Mouse (Mus musculus) gastrocnemius, postnatal 10 days (tissue): ENCODE measurements around the gene Shroom2. TPM values are rescaled to one million over a fixed set of nuclear protein-coding genes. Genes with fewer than 3 reads are reported as not detected.
A peak's percentile ranks its signal among the peaks of the same experiment; 100 is the strongest.

Experiments
- DNase-seq: peaks from one replicate; pipeline ENCODE4 v3.0.0; 2021; ENCODE audit warnings: mixed read lengths
- total RNA-seq, 2 experiments: library from RNA; stranded (reverse); gene quantifications; 2 replicates each; pipeline ENCODE4 v1.2.3; 2021

Gene Shroom2
- total RNA-seq, 2 experiments from 2014 or later = 4.9 to 6.1 TPM

DNA sequence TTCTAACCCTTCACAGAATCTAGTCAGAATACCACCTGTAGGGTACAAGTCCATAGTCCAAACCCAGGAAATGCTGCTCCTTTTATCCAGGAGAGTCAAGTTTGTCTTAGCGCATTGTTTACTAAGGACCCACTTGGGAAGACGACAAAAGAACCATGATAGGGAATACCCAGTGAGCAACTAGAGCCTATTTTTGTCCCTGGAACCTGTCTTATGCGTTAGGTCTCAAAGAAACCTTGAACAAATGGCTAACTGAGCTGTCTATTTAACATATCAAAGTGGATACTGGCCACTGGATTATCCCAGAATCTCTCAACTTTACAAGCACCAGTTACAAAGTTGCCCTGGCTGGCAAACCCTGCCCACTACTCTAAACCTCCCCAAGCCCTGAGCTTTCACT lies 67.6 kb downstream of the Shroom2 start:
- DNase-seq = no peak

DNA sequence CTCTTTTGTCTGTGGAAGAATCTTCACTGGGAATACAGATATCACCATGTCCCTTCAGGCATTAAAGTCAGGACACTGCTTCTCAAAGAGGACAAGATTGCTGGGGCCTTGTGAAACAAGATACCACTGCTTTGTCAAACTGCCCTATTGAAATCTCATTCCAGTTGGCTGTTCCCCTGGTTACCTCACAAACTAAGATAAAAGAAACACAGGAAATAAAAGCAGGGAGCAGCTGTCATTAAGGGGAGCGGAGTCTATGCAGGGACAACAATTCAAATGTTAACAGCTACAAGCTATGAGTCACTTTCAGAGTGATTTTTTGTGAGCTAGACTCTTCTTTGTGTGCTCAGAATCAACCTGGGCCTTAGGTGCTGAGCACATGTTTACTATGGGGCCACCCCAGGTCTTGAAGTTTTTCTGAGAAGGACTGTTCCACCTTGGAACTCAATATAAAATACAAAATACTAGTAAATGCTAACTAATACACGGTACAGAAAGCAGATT lies 78.4 kb downstream of the Shroom2 start:
- DNase-seq = no peak

DNA sequence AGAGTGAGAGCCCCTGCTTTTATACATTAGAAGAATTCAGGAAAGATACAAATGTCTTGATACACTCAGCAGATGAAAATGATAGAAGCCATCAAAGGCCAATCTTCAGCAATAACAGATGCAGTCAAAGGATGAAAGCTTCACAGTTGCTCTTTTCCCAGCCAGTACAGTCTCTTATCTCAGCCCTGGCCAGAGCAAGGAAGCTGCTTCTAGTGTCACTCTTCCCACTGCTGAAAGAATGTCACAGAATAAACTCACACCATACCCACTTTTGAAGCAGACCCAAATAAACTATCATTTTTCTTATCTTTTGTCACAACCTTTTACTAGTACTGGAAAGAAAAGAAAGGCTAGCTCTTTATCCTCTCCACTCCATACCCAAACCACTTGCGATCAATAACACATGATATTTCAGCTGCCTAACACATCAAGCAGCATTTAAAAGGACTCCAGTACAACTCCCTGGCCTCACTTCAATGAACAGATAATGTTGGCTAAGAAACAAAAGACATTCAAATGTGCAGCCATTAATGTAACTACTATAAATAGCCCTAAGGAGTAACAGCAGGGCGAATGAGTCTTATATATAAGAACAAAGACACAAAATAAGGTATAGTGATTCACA lies 90.0 kb downstream of the Shroom2 start:
- DNase-seq = no peak

DNA sequence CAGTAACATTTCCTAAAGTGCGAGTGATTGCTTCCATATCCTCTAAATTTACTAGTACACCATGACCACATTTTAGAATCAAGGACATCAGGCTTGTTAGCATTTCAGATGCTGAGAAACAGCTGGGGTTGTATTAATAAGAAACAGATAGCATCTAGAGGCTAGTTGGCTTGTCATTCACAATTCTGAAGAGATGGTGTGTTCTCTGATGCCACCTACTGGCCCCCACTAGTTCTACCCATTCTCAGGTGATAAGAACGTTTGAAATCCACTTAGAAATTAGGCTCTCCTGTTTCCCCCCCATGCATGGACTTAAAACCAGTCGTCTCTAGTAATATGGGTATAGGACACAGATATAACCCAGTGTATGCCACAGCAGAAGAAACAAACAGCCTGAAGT lies 92.9 kb downstream of the Shroom2 start:
- DNase-seq = no peak

DNA sequence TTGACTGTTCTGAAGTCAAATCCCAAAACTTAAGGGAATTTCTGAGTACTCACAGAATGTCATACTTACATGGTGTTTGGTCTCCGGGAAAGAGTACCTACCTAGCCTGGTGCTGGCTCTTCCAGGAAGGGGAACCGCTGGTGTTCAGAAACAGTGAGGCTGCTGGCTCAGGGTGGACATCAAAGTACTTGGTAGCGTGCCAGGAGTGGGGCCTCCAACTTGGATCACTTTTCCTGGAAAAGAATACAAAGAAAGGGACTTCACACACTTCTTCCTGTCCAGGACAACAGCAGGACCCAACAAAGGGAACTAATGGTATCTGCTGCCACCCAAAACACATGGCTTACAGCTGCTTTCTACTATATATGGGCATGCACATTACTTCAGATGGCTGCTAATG lies 95.8 kb downstream of the Shroom2 start:
- DNase-seq = no peak

DNA sequence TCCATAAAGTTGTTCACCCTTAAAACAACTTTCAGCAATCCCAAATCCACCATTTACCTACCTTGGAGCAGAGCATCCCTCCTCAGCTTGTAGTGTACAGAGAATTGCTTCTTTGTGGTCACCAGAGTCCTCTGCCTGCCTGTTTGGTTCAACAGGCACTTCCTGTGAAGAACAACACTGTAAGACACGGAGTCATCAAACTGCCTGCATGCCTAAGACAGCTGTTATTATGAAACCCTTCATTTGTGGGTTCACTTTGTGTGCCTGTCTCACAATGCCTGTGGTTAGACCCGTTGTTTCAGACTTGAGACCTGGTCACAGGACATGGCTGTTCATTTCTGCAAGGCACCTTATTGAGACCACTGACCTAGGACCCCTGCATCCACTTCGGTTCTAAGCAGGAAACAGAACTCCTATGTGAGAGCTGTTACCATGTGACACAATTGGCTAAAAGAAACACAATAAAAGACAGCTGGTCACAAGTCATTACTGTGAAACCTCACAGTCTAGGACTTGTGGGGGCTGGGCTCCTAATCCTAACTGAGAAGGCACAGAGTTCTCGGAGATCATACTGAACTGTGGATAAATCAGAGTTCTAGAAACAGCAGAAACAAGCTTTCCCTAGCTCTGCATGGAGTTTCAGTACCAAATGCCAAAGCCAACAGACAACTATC lies 111.8 kb downstream of the Shroom2 start:
- no peak for DNase-seq

DNA sequence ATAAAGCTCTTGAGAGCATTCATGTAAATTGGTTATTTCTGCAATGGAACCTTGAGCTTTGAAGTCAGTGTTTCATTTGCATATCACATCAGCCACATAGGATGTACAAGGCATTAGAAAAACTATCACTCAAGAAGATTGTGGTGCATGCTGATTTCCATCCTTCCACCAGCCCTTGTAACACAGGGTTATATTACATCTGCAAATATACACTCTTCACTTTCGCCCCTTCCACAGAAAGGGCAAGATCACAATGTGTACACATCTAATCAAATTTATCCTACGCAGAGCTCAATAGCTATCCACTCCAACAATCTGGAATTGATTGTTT lies 112.7 kb downstream of the Shroom2 start:
- DNase-seq = no peak

DNA sequence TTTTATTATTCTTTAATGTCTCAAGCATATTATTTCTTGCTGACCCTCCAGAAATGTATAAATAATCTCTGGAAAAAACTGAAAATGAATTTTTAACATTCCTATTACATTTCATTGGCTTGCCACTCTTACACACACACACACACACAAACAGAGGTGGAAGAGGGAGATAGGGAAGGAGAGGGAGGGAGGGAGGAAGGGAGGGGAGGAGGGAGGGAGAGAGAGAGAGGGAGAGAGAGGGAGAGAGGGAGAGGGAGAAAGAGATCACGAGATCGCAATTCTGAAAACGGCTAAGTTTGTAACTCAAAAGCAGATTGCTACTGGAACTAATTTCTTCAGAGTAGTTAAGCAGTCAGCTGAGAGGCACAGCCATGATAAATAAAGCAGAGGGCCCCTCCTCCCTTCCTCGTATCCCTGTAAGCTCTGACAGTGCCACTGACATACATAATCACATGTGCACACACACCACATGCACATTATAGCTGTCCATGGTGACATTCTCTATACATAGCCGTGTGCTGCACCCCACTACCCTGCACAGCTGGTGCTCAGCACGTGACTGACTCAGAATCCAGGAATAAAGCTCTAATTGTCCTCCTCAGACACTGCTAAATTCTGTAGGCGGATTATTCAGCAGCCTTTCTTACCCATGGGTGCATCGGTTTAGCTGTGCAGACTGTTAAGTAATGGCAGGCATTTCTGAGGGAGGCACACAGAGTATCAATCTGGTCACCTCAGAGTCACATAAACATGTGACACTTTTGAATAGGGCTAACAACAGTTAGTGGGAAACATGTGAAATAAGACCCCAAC lies 113.3 kb downstream of the Shroom2 start:
- DNase-seq = no peak

DNA sequence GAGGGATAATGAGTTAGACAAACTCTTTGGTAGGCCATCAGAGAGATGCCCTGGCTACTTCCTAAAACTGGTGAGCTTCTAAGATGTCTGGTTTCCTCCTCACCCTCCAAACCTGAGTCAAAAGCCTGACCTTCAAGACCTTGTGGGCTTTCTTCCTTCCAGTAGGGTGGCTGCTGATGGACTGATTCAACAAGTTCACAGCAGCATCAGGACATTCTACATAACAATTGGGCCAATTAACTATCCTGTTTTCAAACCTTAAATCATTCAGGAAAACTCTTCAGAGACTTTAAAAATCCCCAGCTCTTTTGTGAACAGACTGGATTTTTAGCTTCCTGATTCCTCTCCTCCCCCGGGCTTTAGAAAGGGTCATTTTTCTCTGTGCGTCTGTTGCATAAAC lies 116.6 kb downstream of the Shroom2 start:
- no peak for DNase-seq

DNA sequence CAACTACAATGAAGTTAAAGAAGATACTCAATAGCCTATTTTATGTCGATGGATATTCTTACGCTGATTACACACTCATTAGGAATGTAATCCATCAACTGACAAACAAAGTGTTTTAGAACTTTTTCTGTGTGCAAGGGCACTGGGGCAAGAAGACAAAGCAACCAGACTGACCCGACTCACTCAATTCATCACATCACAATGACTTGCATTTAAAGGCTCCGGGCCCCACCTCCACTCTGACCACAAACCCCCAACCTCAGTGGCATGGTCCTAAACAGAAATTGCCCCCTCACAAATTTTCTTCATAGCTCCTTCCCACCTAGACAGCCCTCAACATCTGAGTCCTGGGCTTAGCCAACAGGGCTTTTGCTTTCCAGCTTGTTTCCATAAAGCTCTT lies 124.4 kb downstream of the Shroom2 start:
- DNase-seq = no peak

DNA sequence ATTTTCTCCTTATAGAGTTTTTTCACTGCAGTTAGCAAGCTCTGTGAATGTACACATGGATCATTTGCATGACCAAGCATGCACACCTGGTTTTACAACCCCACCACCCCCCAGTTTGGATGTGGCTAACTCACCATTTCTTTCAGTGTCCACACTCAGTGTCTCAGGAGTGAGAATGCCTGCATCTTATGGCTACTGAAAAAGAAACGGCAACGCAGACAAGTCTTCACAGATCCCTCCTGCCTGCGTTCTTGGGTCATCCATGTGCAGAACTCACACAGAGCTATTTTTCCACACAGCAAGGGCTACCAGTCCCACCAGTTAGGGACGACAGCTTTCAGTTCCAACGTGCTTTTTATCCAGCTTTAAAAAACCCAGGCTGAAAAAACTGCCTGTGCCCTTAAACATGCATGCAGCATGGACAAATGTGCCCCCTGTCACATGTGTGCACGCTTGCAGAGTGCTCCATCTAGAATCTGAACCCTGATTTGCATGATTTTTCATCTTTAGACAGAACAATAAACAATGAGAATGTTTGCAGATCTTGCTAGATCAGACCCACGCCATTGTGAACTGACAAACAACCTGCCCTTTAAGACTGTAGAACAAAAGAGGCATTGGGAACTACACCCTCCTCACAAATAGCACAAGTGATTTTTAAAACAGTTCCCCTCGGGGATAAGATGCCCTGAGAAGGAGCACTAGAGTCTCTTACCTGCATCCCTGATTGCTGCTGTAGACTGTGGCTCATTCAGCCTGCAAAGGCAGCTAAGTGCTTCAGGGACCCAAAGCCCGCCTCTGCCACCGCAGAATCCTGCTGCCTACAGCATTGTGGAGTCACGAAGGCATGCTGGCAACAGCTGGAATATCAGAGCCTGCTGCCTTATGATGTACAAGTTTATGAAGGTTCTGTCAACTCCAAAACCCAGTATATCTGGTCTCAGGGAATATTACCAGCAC lies 125.3 kb downstream of the Shroom2 start:
- no peak for DNase-seq

DNA sequence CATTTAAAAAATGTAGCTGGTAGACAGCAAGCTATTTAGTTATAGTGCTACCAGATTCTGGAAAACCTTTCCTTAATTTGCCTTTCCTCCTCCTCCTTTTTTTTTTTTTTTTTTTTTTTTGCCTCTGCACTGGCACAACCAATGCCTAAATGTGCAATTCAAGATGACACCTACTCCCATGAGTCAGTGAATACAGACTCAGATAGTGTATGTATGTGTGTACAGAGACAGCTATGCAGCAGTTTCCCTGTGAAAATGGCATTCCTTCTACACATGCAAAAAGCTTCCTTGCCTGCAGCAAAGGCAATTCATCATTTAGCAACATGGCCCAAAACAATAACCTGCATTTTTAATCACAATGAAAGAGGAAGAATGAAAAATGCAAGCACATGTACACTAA lies 126.1 kb downstream of the Shroom2 start:
- no peak for DNase-seq

DNA sequence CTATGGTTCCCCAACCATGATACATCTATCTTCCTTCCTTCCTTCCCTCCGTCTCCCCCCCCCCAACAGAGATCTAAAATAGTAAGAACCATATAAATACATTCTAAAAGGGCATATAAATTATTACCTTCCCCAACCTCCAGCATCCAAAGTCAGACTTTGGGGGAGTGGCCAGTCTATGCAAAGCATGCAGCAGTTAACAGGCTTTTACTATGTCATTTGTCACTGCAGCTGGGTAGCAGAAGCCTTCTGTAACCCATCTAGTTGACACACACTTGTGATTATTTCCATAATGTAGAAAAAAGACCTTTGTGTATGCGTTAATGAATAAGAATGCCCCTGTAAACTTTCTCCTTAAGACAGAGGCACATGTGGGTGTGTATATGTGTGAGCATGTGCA lies 126.6 kb downstream of the Shroom2 start:
- no peak for DNase-seq

DNA sequence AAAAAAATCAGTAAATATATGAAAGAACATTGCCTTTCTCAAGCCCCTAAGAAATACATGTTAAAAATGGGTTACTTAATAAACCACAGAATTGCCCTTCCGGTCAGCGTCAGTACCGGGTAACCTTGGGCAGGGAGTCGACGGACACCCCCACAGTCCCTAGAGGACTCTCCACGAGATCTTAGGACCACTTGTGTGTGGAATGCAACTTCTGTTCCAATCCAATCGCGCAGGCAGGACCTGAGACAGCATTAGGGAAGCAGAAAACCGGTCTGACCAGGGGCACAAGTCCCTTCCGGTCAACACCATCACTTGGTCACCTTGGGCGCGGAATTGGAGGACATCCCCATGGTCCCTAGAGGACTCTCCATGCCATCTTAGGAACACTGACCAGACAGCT lies 133.9 kb downstream of the Shroom2 start:
- no peak for DNase-seq

DNA sequence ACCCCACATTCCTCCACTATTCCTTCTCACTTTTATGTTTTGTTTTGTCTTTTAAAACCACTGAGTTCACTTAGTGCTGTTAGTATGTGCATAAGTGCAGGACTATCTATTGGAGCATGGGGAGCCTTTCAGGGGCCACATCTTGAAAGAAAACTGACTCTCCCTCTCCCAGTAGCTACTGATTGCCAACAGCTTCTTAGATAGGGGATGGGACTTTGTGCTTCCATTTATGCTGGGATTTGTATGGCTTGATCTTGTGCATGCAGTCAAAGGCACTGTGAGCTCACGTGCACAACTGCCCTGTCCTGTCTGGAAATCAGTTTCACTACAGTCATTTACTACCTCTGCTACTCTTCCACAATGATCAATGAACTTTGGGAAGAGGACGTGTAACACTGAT lies 147.9 kb downstream of the Shroom2 start:
- no peak for DNase-seq

DNA sequence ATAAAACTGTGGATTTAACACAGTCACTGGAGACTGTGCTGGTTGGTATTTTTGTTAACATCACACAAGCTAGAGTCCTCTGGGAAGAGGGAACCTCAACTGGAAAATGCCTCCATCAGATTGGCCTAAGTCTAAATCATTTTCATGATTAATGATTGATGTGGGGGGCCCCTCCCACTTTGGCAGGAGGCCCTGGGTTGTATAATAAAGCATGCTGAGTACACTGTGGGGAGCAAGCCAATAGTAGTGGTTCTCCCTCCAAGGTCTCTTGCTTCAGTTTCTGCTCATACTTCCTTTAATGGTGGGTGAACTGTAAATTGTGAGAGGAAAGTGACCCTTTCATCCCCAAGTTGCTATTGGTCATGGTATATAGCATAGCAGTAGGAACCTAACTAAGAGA lies 148.3 kb downstream of the Shroom2 start:
- no peak for DNase-seq

DNA sequence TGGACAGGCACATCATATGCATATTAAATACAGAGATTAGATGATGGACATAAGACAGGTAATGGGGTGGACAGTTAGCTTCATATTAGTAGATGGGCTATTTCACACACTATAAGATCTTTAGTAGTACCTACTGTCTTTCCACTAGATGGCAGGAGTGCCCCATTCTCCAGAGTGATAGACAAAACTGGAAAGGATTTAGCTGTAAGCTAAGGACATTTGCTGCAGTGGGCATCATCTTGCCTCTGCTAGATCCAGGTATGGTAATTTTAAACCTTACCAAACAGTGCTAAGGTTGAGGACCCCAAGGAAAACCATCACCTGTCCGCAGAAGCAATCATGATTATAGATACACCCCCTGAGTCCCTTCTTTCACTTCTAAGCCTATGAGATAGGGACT lies 150.8 kb downstream of the Shroom2 start:
- peak; percentile 9 for DNase-seq

DNA sequence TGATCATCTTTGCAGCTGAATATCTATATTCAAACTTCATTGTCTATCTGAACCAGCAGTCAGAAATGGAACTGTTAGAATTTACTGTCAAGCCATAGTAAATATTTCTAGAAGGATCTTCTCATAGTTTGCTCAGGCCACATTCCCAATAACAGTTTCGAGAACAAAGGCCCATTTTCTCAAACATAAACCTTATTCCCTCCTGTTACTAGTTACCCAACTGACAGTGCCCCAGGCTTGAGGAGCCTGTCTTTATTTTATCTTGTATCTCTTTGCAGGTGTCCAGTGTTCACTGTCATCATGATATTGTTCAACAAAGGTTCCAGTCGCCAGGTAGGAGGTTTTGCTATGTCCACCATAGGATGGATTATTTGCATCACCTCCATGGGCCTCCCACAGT lies 206.2 kb downstream of the Shroom2 start, which contains the start of gene Cldn34a:
Gene Cldn34a (plus strand): TSS at position 301 of the 400 bp plus-strand sequence.
- no peak for DNase-seq
